Mouse (Mus musculus) cerebellum, adult 2 months (tissue): Measurements from ENCODE around the gene Ankrd49. TPM values are rescaled to one million over a fixed set of nuclear protein-coding genes. Genes with fewer than 3 reads are reported as not detected.

Experiments used
- DNase-seq, 2 experiments: peaks; one replicate each; pipeline ENCODE4 v3.0.0; 2021
- H3K27ac ChIP-seq: fragments of 200-500 bp; 2 replicates; pipeline ENCODE4 v1.5.1; 2012; ENCODE audit warnings: low read length, control low read depth, inconsistent platforms; ENCODE audit not compliant: insufficient read depth
- H3K27me3 ChIP-seq: fragments of 200-500 bp; 2 replicates; pipeline ENCODE4 v1.6.1; 2012; ENCODE audit warnings: inconsistent platforms, mild to moderate bottlenecking, low read length, moderate library complexity; ENCODE audit not compliant: control insufficient read depth, insufficient read depth
- H3K4me1 ChIP-seq: fragments of 200-500 bp; 2 replicates; pipeline ENCODE4 v1.6.1; 2011; ENCODE audit warnings: low read length; ENCODE audit not compliant: control insufficient read depth, insufficient read depth
- H3K4me3 ChIP-seq: fragments of 200-500 bp; replicated peaks from 2 replicates; pipeline ENCODE3; 2011; ENCODE audit warnings: mild to moderate bottlenecking, low read depth, low read length, control low read depth; ENCODE audit not compliant: insufficient read depth
- CTCF ChIP-seq: fragments of 200-500 bp; IDR thresholded peaks from 2 replicates; pipeline ENCODE4 v1.5.1; 2011; ENCODE audit warnings: low read depth, mild to moderate bottlenecking, control low read depth, low read length, moderate library complexity, borderline replicate concordance; ENCODE audit not compliant: insufficient read depth
- POLR2A ChIP-seq: fragments of 200-500 bp; IDR thresholded peaks from 2 replicates; pipeline ENCODE4 v1.6.1; 2011; ENCODE audit warnings: low read length, control low read depth, borderline replicate concordance; ENCODE audit not compliant: insufficient read depth
- WGBS: fragments of 180-500 bp; shearing (Covaris S2); methylation state at CpG from one replicate; pipeline ENCODE4 v1.1.7; 2018; 5-methylcytosine and 5-hydroxymethylcytosine counted together
- polyA plus RNA-seq: library from polyadenylated mRNA; depleted of rRNA; stranded (reverse); fragments of >200 nt; gene quantifications from 2 replicates; pipeline ENCODE4 v1.2.3, GENCODE M21; 2012; rRNA removed

Gene Ankrd49
- polyA plus RNA-seq, 1 experiment, result 8.5 TPM

DNA sequence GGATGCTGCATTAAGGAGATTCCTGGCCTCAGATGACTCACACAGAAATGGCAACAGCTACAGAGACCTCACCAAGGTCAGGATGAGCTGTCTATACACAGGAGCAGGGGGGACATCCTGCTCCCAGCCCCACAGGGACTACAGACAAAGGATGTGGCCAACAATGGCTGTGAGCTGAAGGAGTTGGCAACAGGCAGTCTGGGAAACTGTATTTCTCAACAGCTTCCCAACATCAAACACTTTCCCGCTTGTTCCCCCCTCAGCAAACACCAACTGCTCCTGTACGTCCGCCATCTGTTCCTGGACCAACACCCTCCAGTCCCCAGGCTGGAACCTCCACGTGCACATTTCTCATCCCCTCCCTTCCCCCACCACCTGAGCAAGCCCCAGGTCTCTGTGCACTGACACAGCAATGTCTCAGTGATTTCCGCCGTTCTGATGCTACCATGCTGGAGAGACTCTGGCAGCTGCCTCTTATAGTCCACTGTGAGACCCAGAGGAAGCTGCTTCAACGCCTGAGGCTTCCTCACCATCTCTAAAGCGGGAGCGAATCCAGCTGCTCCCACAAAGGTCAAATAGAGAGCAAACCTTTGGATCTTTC, 53.6 kb downstream of the Ankrd49 start:
- peak in 1 of 2 experiments; percentile 13 for DNase-seq
- no peaks in the 10 kb centered on the region for H3K27me3 ChIP-seq
- TF ChIP-seq CTCF (no peak), POLR2A (no peak)
- H3K27ac ChIP-seq, result no peak overlapping the region
- WGBS, result 22% methylated on average over 9 of the region's 9 CpGs
- H3K4me3 ChIP-seq, result no peak overlapping the region
- H3K4me1 ChIP-seq, result no peaks in the 10 kb centered on the region

Other genes starting within 250 kb of the Ankrd49 start
- gene Amotl1, start 139.8 kb downstream of the Ankrd49 start, polyA plus RNA-seq, result 10.1 and 10.3 TPM in 2 replicates
- gene Piwil4, start 44.1 kb downstream of the Ankrd49 start, polyA plus RNA-seq, result 0.08 and 0.11 TPM in 2 replicates
- 0.22 and 0.26 TPM in 2 replicates for gene Fut4, start 32.5 kb downstream of the Ankrd49 start, polyA plus RNA-seq
- 0.41 and 1.7 TPM in 2 replicates for gene 1700012B09Rik, start 13.8 kb downstream of the Ankrd49 start, polyA plus RNA-seq
- 7.5 and 8.2 TPM in 2 replicates for gene Mre11a, start 202 bp downstream of the Ankrd49 start, polyA plus RNA-seq
- 2.5 and 2.8 TPM in 2 replicates for gene Gpr83, start 75.4 kb upstream of the Ankrd49 start, polyA plus RNA-seq
- not detected in 2 replicates for gene Izumo1r, start 119.1 kb upstream of the Ankrd49 start, polyA plus RNA-seq